In the genomic region with DNA sequence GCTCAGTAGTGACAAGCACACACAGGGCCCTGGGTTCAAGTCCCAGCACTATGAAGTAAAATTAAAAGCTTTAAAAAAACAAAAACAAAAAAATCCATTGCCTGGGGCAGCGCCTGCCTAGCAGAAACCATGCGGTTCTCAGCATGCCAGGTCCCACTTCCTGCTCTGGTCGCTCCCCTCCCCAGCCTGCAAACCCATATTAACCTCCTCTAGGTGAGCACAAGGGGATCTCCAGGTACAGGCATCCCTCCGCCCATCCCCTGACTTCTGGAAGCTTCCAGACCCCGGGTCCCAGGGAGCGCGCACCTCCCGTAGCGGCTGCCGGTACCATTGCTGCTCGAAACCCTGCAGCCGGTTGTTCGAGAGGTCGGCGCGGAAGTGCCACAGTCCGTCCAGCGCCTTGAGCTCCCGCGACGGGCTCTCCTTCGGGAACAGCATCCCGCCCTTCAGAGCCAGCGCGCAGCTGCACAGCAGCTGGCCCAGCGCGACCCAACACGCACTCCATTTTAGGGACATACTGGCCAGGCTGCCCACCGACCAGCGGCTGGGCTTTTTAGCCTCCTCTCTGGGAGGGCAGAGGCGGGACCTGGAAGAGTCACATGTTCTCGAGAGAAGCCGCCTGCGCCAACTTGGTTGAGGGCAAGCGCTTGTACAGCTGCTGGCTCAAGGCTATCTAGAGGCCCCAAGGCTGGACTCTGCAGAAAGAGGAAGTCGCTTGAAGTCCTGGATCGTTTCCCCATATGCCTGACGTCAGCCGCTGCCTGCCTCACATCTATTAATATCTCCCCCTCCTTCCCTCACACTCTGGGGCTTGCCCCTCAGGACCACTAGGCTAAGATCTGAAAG, we compare ENCODE assay signal across 8 mouse cellular contexts. TPM values are rescaled to one million over a fixed set of nuclear protein-coding genes. Genes with fewer than 3 reads are reported as not detected.
DNase-seq lines count a peak whose midpoint lies in the region; ATAC-seq lines count a peak whose summit lies in the region.

A gene (minus strand): TSS at position 749 of the 846 bp plus-strand sequence.

- DNase-seq in R1 (ENCODE audit: low read depth, low spot score): peak; percentile 61
- peak; percentile 68 for DNase-seq in cerebellum, postnatal 4 days (ENCODE audit: low spot score in 2 of 2)
- DNase-seq in gastrocnemius, adult 18-20 months (ENCODE audit: low spot score): peak; percentile 85
- DNase-seq in left cerebral cortex, adult 11 months (ENCODE audit: low spot score): peak; percentile 71
- peak; percentile 93 for DNase-seq in lung, postnatal 36 days
- DNase-seq in retina, embryonic 14.5 days (ENCODE audit: low spot score): peak; percentile 83
- DNase-seq in thymus, postnatal 36 days: peak; percentile 67 to 68

- WGBS in hindbrain, embryonic 15.5 days: 2% methylated on average over 39 of the region's 39 CpGs

- peaks cover 13% of the 10 kb centered on the region for H3K4me1 ChIP-seq in hindbrain, embryonic 15.5 days (replicated peaks)

- peak within 1 kb of the TSS; percentile 70 for H3K27ac ChIP-seq in hindbrain, embryonic 15.5 days (replicated peaks)

- H3K4me3 ChIP-seq in hindbrain, embryonic 15.5 days: peak within 1 kb of the TSS; percentile 75

- no peaks in the 10 kb centered on the region for H3K36me3 ChIP-seq in hindbrain, embryonic 15.5 days

- H3K4me2 ChIP-seq in hindbrain, embryonic 15.5 days: peak within 1 kb of the TSS; percentile 90

- ATAC-seq in hindbrain, embryonic 15.5 days (ENCODE audit: low FRiP score, low read depth): peak; percentile 87

- H3K9me3 ChIP-seq in hindbrain, embryonic 15.5 days: no peaks in the 10 kb centered on the region

- H3K9ac ChIP-seq in hindbrain, embryonic 15.5 days: peak within 1 kb of the TSS; percentile 72

- H3K27me3 ChIP-seq in hindbrain, embryonic 15.5 days: no peaks in the 10 kb centered on the region

RNA-seq across cellular contexts. Expression of the gene that starts here (rescaled TPM):
- 1 to 10 TPM; 7.4 to 8.1 TPM for total RNA-seq in gastrocnemius, adult 18-20 months (2021)
- polyA plus RNA-seq in hindbrain, embryonic 15.5 days (2015; fragmentation: Nextera tagmentation; extraction: Ambion mirVana): 31.9 and 33.9 TPM in 2 replicates

Comparison
In these comparisons a context has a peak if more than half of its experiments do, and no peak if none do; other contexts are left out.
1. Peak in every context shown above with its lines: DNase-seq, ATAC-seq, H3K4me3 ChIP-seq and H3K27ac ChIP-seq.